Mouse (Mus musculus) hindbrain, postnatal 0 days (tissue): ENCODE measurements at regions not wholly inside any gene's neighbourhood (a gene's known extent, or its start where the extent isn't known, plus 50 kb on each side); places are given as distances from the start of the nearest gene placed in this dataset.

Experiments used
- ATAC-seq: fragments of 200-750 bp; cut with Nextera tagmentation; 2 replicates; pipeline ENCODE4 v1.8.0; 2017; ENCODE audit warnings: mild to moderate bottlenecking, moderate TSS enrichment, moderate library complexity
- DNase-seq: peaks from one replicate; pipeline ENCODE4 v3.0.0-alpha.2; 2015; ENCODE audit warnings: low spot score
- H3K27ac ChIP-seq: fragments of 300-500 bp; sonication (generic); 2 replicates; pipeline ENCODE4 v1.5.1; 2014; ENCODE audit warnings: mild to moderate bottlenecking
- H3K27me3 ChIP-seq: fragments of 300-500 bp; sonication (generic); 2 replicates; pipeline ENCODE4 v1.6.1; 2014; ENCODE audit warnings: low read length, mixed read lengths; ENCODE audit not compliant: insufficient read depth
- H3K36me3 ChIP-seq: fragments of 300-500 bp; sonication (generic); 2 replicates; pipeline ENCODE4 v1.6.1; 2014; ENCODE audit warnings: low read length, mixed read lengths; ENCODE audit not compliant: insufficient read depth
- H3K4me1 ChIP-seq: fragments of 300-500 bp; sonication (generic); 2 replicates; pipeline ENCODE4 v1.6.1; 2014; ENCODE audit warnings: antibody characterized with exemption, low read length, mixed read lengths; ENCODE audit not compliant: insufficient read depth
- H3K4me2 ChIP-seq: fragments of 300-500 bp; sonication (generic); 2 replicates; pipeline ENCODE4 v1.6.1; 2014; ENCODE audit warnings: low read depth, mild to moderate bottlenecking, low read length, moderate library complexity, mixed read lengths
- H3K4me3 ChIP-seq: fragments of 300-500 bp; sonication (generic); 2 replicates; pipeline ENCODE4 v1.5.1; 2014; ENCODE audit warnings: low read length
- H3K9ac ChIP-seq: fragments of 300-500 bp; sonication (generic); replicated peaks from 2 replicates; pipeline ENCODE4 v1.6.1; 2014; ENCODE audit warnings: mild to moderate bottlenecking, low read length, moderate library complexity, mixed read lengths
- H3K9me3 ChIP-seq: fragments of 300-500 bp; sonication (generic); 2 replicates; pipeline ENCODE4 v1.6.1; 2016; ENCODE audit warnings: low read length, mixed read lengths
- CTCF ChIP-seq: IDR thresholded peaks from 2 replicates; pipeline ENCODE4 v1.5.1; 2016; ENCODE audit warnings: antibody characterized with exemption, control low read depth, low read depth
- WGBS: fragments of 180-500 bp; shearing (Covaris S2); extraction: QIAGEN DNeasy Blood & Tissue Kit; methylation state at CpG from one replicate; pipeline ENCODE4 v1.1.7; 2014; 5-methylcytosine and 5-hydroxymethylcytosine counted together

DNA sequence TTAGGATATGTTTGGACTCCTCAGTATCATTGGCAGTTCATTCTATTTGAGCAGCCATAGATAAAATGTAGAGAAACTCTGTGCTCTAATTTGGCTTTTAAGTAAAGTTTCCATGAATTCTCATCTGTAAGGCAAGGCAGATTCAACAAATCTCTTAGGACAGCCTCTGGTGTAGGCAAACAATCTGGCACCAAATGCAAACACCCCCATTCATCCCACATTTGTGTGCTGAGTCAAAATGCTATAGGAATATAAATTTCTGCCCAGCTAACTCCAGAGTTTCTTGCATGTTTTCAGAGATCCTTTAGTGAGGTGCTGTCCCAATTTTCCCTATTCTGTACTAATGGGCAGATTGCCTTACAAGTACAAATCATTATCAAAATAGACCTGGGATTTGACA lies 695.7 kb upstream of the Kif18a start:
- DNase-seq (no peak), ATAC-seq (no peak)
- Histone ChIP-seq H3K9ac (no peak overlapping the region), H3K9me3 (no peaks in the 10 kb centered on the region), H3K27me3 (no peaks in the 10 kb centered on the region), H3K36me3 (no peaks in the 10 kb centered on the region), H3K27ac (no peak overlapping the region), H3K4me3 (no peak overlapping the region), H3K4me1 (no peaks in the 10 kb centered on the region), H3K4me2 (no peak overlapping the region)
- TF ChIP-seq CTCF = no peak

DNA sequence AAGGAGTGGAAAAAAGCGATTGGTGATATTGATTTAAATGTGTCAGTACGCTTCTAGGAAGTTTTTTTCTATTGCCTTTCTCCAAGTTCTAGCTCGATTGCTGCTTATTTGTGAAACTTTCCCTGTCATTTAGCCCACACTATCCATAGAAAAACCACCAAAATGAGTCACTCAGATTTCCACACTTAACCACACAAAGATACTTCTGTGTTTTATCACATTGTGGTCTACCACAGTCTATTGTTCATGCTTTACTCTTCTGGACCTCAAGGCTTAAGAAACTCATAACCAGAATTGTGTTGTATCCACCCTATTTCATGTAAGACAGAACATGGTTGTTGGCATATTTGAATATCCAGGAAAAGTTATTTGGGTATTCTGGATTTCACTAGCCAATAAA lies 687.0 kb upstream of the Kif18a start:
- Histone ChIP-seq H3K4me1 (no peaks in the 10 kb centered on the region), H3K4me3 (no peak overlapping the region), H3K27me3 (no peaks in the 10 kb centered on the region), H3K9ac (no peak overlapping the region), H3K27ac (no peak overlapping the region), H3K9me3 (no peaks in the 10 kb centered on the region), H3K4me2 (no peak overlapping the region), H3K36me3 (no peaks in the 10 kb centered on the region)
- ATAC-seq = no peak
- TF ChIP-seq CTCF = no peak
- WGBS = 82% methylated on average over 3 of the region's 3 CpGs
- DNase-seq = no peak

DNA sequence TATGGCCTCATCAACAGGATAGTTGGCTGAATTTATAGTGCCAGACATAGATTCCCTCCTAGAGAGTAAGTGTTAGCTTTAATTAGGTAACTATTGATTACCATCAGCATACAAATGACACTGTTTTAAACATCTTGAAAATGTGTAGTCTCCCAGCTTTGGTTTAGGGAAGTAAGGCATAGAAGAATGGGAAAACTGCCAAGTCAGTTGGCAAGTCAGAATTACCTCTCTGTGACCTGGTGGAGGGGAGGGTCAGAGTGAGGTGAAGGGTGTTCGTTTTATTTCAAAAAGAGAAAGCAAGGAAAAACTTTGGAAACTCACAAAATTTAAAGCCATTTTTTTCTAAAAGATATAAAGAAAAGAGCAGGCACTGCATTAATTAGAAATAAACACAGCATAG lies 680.2 kb upstream of the Kif18a start:
- H3K27ac ChIP-seq = no peak overlapping the region
- H3K9ac ChIP-seq = no peak overlapping the region
- ATAC-seq = no peak
- no peaks in the 10 kb centered on the region for H3K27me3 ChIP-seq
- H3K9me3 ChIP-seq = no peaks in the 10 kb centered on the region
- TF ChIP-seq CTCF = no peak
- no peaks in the 10 kb centered on the region for H3K4me1 ChIP-seq
- no peak overlapping the region for H3K4me3 ChIP-seq
- 76% methylated on average over 1 of the region's 1 CpGs for WGBS
- H3K36me3 ChIP-seq = no peaks in the 10 kb centered on the region
- no peak overlapping the region for H3K4me2 ChIP-seq
- DNase-seq = no peak

DNA sequence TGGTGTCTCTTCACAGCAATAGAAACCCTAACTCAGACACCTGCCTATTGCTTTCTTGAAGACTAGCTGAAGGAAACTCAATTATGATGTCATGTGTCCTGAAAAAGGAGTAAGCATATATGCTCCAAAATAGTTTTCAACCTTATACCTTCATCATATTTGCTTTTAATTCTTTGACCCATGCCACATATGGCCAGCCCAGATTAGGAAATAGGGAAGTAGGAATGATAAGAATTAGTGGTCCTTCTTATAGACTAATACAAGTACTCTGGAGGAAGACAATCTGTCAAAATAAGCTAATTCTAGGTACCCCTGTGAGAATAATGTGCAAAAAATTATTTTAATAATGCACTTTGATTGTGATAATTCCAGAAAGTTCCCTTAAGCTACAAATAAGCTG lies 661.0 kb upstream of the Kif18a start:
- Histone ChIP-seq H3K27me3 (no peaks in the 10 kb centered on the region), H3K4me3 (no peak overlapping the region), H3K9ac (no peak overlapping the region), H3K27ac (no peak overlapping the region), H3K4me1 (no peaks in the 10 kb centered on the region), H3K4me2 (no peak overlapping the region), H3K36me3 (no peaks in the 10 kb centered on the region), H3K9me3 (no peaks in the 10 kb centered on the region)
- ATAC-seq = no peak
- no peak for TF ChIP-seq CTCF
- DNase-seq = no peak

DNA sequence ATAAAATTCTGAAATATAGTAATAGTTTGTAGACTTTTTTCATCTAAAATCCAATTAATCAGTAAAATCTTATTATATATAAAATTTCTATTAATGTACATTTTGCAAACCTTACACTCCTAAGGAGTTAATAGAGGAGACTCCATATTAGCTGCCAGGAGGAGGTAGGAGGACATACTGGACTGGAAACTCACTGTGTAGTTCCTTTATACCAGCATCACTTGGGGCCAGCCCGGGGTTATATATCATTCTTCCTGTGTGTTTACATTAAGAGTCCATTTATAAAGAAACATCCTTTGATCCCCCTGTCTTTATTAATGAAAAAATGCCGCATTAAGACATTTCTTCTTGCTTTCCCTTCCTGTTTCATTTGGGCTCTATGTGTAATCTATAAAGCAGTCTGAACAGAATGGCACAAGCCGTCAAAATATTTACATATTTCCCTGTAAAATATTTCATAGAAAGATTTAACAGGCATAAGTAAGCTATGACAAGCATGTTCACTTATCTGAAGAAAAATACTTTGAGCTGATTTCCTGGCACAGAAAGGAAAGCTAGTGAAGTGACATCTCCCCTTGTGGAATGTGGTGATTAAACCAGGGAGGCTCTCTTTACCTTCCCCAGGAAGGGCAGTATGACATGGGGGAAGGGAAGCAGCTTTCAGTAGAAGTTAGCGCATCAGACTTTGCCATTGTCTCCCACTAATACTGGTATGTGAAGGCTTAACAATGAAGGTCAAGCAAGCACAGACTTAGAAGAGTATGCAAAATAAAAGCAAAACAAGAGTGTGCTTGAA lies 658.0 kb upstream of the Kif18a start:
- no peak for DNase-seq
- no peaks in the 10 kb centered on the region for H3K36me3 ChIP-seq
- H3K9me3 ChIP-seq = no peaks in the 10 kb centered on the region
- H3K4me1 ChIP-seq = no peaks in the 10 kb centered on the region
- WGBS = 82% methylated on average over 4 of the region's 4 CpGs
- no peak overlapping the region for H3K4me3 ChIP-seq
- no peak for ATAC-seq
- no peak overlapping the region for H3K27ac ChIP-seq
- no peak overlapping the region for H3K4me2 ChIP-seq
- TF ChIP-seq CTCF = no peak
- H3K27me3 ChIP-seq = no peaks in the 10 kb centered on the region
- no peak overlapping the region for H3K9ac ChIP-seq

DNA sequence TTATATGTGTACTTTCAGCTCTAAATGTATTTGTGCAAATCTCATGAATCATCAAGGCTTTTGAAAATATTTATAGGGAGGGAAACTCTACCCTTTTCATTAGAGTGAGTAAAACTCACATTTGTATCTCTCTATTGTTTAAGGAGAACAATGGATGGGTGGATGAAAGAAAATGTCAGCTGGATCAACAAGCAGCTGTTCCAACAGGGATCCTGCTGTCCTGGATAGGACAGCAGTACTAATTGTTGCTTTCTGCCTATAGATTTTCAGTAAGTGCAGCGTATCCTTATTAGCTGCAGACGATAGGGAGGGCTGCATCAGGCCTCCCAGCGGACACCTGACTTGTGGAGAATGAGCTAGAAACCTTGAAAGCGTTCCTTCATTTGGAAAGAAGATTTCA lies 644.9 kb upstream of the Kif18a start:
- no peak for TF ChIP-seq CTCF
- H3K36me3 ChIP-seq = no peaks in the 10 kb centered on the region
- no peak for ATAC-seq
- 54% methylated on average over 4 of the region's 4 CpGs for WGBS
- no peak overlapping the region for H3K27ac ChIP-seq
- DNase-seq = no peak
- no peak overlapping the region for H3K4me2 ChIP-seq
- no peaks in the 10 kb centered on the region for H3K4me1 ChIP-seq
- no peaks in the 10 kb centered on the region for H3K9me3 ChIP-seq
- no peak overlapping the region for H3K4me3 ChIP-seq
- no peak overlapping the region for H3K9ac ChIP-seq
- H3K27me3 ChIP-seq = no peaks in the 10 kb centered on the region

DNA sequence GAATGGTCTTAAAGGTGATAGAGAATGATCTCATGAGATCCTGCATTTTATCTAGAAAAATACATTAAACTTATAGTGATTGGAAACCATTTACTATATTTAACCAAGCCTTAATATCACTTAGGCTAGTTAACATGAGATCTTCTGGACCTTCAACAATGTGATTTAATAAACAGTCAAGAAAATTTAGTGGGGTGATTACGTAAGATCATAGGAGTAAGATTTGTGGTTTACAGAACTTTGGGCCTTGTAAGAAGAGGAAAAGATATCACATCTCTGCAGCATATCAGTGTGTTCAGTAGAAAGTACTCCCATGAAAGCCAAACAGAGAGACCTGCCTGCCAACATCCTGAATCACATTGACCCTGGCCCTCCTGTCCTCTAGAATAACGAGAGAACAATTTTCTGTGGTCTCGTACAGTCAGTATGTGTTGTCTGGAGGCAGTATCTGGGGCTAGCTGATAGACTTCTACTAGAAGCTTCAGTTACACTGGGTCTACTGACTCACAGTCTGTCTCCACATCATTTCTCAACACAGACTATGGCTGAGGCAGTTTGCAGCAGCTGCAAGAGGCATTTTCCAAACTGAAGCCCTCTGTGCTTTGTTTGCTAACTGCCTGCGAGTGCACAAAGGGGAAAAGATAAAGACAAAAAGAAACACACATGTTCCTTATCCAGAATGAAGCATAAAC lies 619.7 kb upstream of the Kif18a start:
- ATAC-seq = no peak

More for the DNA sequence above, 619.7 kb upstream of the Kif18a start:
- Histone ChIP-seq H3K4me3 (no peak overlapping the region), H3K36me3 (no peaks in the 10 kb centered on the region), H3K9ac (no peak overlapping the region), H3K27me3 (no peaks in the 10 kb centered on the region), H3K4me1 (no peaks in the 10 kb centered on the region), H3K4me2 (no peak overlapping the region), H3K27ac (no peak overlapping the region), H3K9me3 (no peaks in the 10 kb centered on the region)
- DNase-seq = no peak
- TF ChIP-seq CTCF = no peak
- WGBS = 57% methylated on average over 4 of the region's 4 CpGs
